Mouse (Mus musculus): Measurements from ENCODE around the gene Nck2. TPM values are rescaled to one million over a fixed set of nuclear protein-coding genes. Genes with fewer than 3 reads are reported as not detected.

Nck2 gene
- total and polyA plus RNA-seq, 2 experiments from 2014 or later = 17.7 to 49.7 TPM

- DNase-seq (ENCODE audit: low spot score) (no peak), ATAC-seq (ENCODE audit: insufficient read depth, low read depth) (no peak)
- WGBS = 86% methylated on average over 6 of the region's 6 CpGs
- peaks cover 11% of the 10 kb centered on the region for H3K4me1 ChIP-seq (ENCODE audit: control insufficient read depth, insufficient read depth)
- H3K9ac ChIP-seq (replicated peaks; ENCODE audit: low read depth, low read length) = no peak overlapping the region
- H3K27me3 ChIP-seq (ENCODE audit: control insufficient read depth, insufficient read depth, low read length) = no peaks in the 10 kb centered on the region
- no peaks in the 10 kb centered on the region for H3K36me3 ChIP-seq (replicated peaks; ENCODE audit: control insufficient read depth, insufficient read depth, low read length)
- no peak overlapping the region for H3K27ac ChIP-seq (ENCODE audit: low read depth)
- H3K4me2 ChIP-seq (ENCODE audit: low read depth, low read length) = no peak overlapping the region
- H3K4me3 ChIP-seq (ENCODE audit: low read depth, low read length) = no peak overlapping the region
- TF ChIP-seq CTCF (IDR thresholded peaks at IDR 0.05; ENCODE audit: low read depth) = no peak
- no peak for TF ChIP-seq EP300 (IDR thresholded peaks at IDR 0.05; ENCODE audit: low read depth)
- H3K9me3 ChIP-seq (replicated peaks; ENCODE audit: control insufficient read depth, low read length) = no peaks in the 10 kb centered on the region
Observed at GRCm38 (mm10) chr1:43497951-43498350, 53.6 kb downstream of the Nck2 start.

- H3K4me3 ChIP-seq (ENCODE audit: low read depth, low read length) = no peak overlapping the region
- peak overlapping the region; percentile 28; the same call in 1 of the 2 replicates for H3K27ac ChIP-seq (ENCODE audit: low read depth)
- no peak overlapping the region for H3K4me2 ChIP-seq (ENCODE audit: low read depth, low read length)
- peaks cover 28% of the 10 kb centered on the region for H3K4me1 ChIP-seq (ENCODE audit: control insufficient read depth, insufficient read depth)
- TF ChIP-seq CTCF (IDR thresholded peaks at IDR 0.05; ENCODE audit: low read depth) = no peak
- no peak for TF ChIP-seq EP300 (IDR thresholded peaks at IDR 0.05; ENCODE audit: low read depth)
- H3K9me3 ChIP-seq (replicated peaks; ENCODE audit: control insufficient read depth, low read length) = no peaks in the 10 kb centered on the region
- no peaks in the 10 kb centered on the region for H3K36me3 ChIP-seq (replicated peaks; ENCODE audit: control insufficient read depth, insufficient read depth, low read length)
- H3K27me3 ChIP-seq (ENCODE audit: control insufficient read depth, insufficient read depth, low read length) = no peaks in the 10 kb centered on the region
- 62% methylated on average over 5 of the region's 5 CpGs for WGBS
- no peak for ATAC-seq (ENCODE audit: insufficient read depth, low read depth)
- H3K9ac ChIP-seq (replicated peaks; ENCODE audit: low read depth, low read length) = no peak overlapping the region
- no peak for DNase-seq (ENCODE audit: low spot score)
Observed at GRCm38 (mm10) chr1:43500121-43500520, 55.7 kb downstream of the Nck2 start.

- Histone ChIP-seq H3K4me3 (ENCODE audit: low read depth, low read length) (no peak overlapping the region), H3K27me3 (ENCODE audit: control insufficient read depth, insufficient read depth, low read length) (no peaks in the 10 kb centered on the region), H3K4me1 (ENCODE audit: control insufficient read depth, insufficient read depth) (peaks cover 28% of the 10 kb centered on the region), H3K27ac (ENCODE audit: low read depth) (no peak overlapping the region), H3K9ac (replicated peaks; ENCODE audit: low read depth, low read length) (no peak overlapping the region), H3K9me3 (replicated peaks; ENCODE audit: control insufficient read depth, low read length) (no peaks in the 10 kb centered on the region), H3K4me2 (ENCODE audit: low read depth, low read length) (no peak overlapping the region), H3K36me3 (replicated peaks; ENCODE audit: control insufficient read depth, insufficient read depth, low read length) (no peaks in the 10 kb centered on the region)
- no peak for TF ChIP-seq EP300 (IDR thresholded peaks at IDR 0.05; ENCODE audit: low read depth)
- TF ChIP-seq CTCF (IDR thresholded peaks at IDR 0.05; ENCODE audit: low read depth) = no peak
- ATAC-seq (ENCODE audit: insufficient read depth, low read depth) (no peak), DNase-seq (ENCODE audit: low spot score) (no peak)
- 85% methylated on average over 6 of the region's 6 CpGs for WGBS
Observed at GRCm38 (mm10) chr1:43501143-43501919, 57.0 kb downstream of the Nck2 start.

- H3K4me3 ChIP-seq (ENCODE audit: low read depth, low read length) = no peak overlapping the region
- no peak for ATAC-seq (ENCODE audit: insufficient read depth, low read depth)
- H3K9ac ChIP-seq (replicated peaks; ENCODE audit: low read depth, low read length) = no peak overlapping the region
- H3K36me3 ChIP-seq (replicated peaks; ENCODE audit: control insufficient read depth, insufficient read depth, low read length) = no peaks in the 10 kb centered on the region
- DNase-seq (ENCODE audit: low spot score) = no peak
- TF ChIP-seq CTCF (IDR thresholded peaks at IDR 0.05; ENCODE audit: low read depth) (no peak), EP300 (IDR thresholded peaks at IDR 0.05; ENCODE audit: low read depth) (no peak)
- H3K4me2 ChIP-seq (ENCODE audit: low read depth, low read length) = no peak overlapping the region
- WGBS = 73% methylated on average over 10 of the region's 10 CpGs
- H3K9me3 ChIP-seq (replicated peaks; ENCODE audit: control insufficient read depth, low read length) = no peaks in the 10 kb centered on the region
- H3K27me3 ChIP-seq (ENCODE audit: control insufficient read depth, insufficient read depth, low read length) = no peaks in the 10 kb centered on the region
- H3K27ac ChIP-seq (ENCODE audit: low read depth) = no peak overlapping the region
- peaks cover 28% of the 10 kb centered on the region for H3K4me1 ChIP-seq (ENCODE audit: control insufficient read depth, insufficient read depth)
Observed at GRCm38 (mm10) chr1:43501920-43502791, 57.8 kb downstream of the Nck2 start.

GRCm38 (mm10) chr1:43502792-43503146 is 58.4 kb downstream of the Nck2 start:
- Histone ChIP-seq H3K27ac (ENCODE audit: low read depth) (no peak overlapping the region), H3K9ac (replicated peaks; ENCODE audit: low read depth, low read length) (no peak overlapping the region), H3K36me3 (replicated peaks; ENCODE audit: control insufficient read depth, insufficient read depth, low read length) (no peaks in the 10 kb centered on the region), H3K4me2 (ENCODE audit: low read depth, low read length) (no peak overlapping the region), H3K9me3 (replicated peaks; ENCODE audit: control insufficient read depth, low read length) (no peaks in the 10 kb centered on the region), H3K4me3 (ENCODE audit: low read depth, low read length) (no peak overlapping the region), H3K4me1 (ENCODE audit: control insufficient read depth, insufficient read depth) (peaks cover 28% of the 10 kb centered on the region), H3K27me3 (ENCODE audit: control insufficient read depth, insufficient read depth, low read length) (no peaks in the 10 kb centered on the region)
- WGBS = 45% methylated on average over 8 of the region's 8 CpGs
- ATAC-seq (ENCODE audit: insufficient read depth, low read depth) = no peak
- TF ChIP-seq CTCF (IDR thresholded peaks at IDR 0.05; ENCODE audit: low read depth) (no peak), EP300 (IDR thresholded peaks at IDR 0.05; ENCODE audit: low read depth) (no peak)
- no peak for DNase-seq (ENCODE audit: low spot score)
